Mouse (Mus musculus): Measurements from ENCODE around the gene Bub3. TPM values are rescaled to one million over a fixed set of nuclear protein-coding genes. Genes with fewer than 3 reads are reported as not detected.

The Bub3 gene
- 60.4 and 62.9 TPM in 2 replicates for polyA plus RNA-seq (2015; fragmentation: Nextera tagmentation; extraction: Ambion mirVana)

GRCm38 (mm10) chr7:131559986-131560696 lies at the start of gene Bub3:
Gene Bub3, plus strand, starts transcription at chr7:131560222.

GRCm38 (mm10) chr7:131542115-131542871 lies 17.7 kb upstream of the Bub3 start, which contains the start of gene Hmx3:
Gene Hmx3, plus strand, starts transcription at chr7:131542867.

GRCm38 (mm10) chr7:131548473-131548872 lies 11.5 kb upstream of the Bub3 start, which contains the start of gene Hmx2:
Gene Hmx2, plus strand, starts transcription at chr7:131548773.

Other genes starting within 250 kb of the Bub3 start
- gene Cuzd1, start 237.9 kb upstream of the Bub3 start, polyA plus RNA-seq (2015; fragmentation: Nextera tagmentation; extraction: Ambion mirVana) = 0.38 and 0.49 TPM in 2 replicates
- gene Fam24b, start 230.7 kb upstream of the Bub3 start, polyA plus RNA-seq (2015; fragmentation: Nextera tagmentation; extraction: Ambion mirVana) = not detected in 2 replicates
- not detected in 2 replicates for gene Fam24a, start 226.4 kb upstream of the Bub3 start, polyA plus RNA-seq (2015; fragmentation: Nextera tagmentation; extraction: Ambion mirVana)
- 15.9 and 17.4 TPM in 2 replicates for gene 2310057M21Rik, start 197.5 kb upstream of the Bub3 start, polyA plus RNA-seq (2015; fragmentation: Nextera tagmentation; extraction: Ambion mirVana)
- gene Pstk, start 189.1 kb upstream of the Bub3 start, polyA plus RNA-seq (2015; fragmentation: Nextera tagmentation; extraction: Ambion mirVana) = 71.6 and 75.7 TPM in 2 replicates
- gene Ikzf5, start 149.7 kb upstream of the Bub3 start, polyA plus RNA-seq (2015; fragmentation: Nextera tagmentation; extraction: Ambion mirVana) = 5.7 and 6.1 TPM in 2 replicates
- gene Acadsb, start 149.6 kb upstream of the Bub3 start, polyA plus RNA-seq (2015; fragmentation: Nextera tagmentation; extraction: Ambion mirVana) = 76.7 and 83.0 TPM in 2 replicates
- not detected in 2 replicates for gene Hmx3, start 17.4 kb upstream of the Bub3 start, polyA plus RNA-seq (2015; fragmentation: Nextera tagmentation; extraction: Ambion mirVana)
- not detected in 2 replicates for gene Hmx2, start 11.4 kb upstream of the Bub3 start, polyA plus RNA-seq (2015; fragmentation: Nextera tagmentation; extraction: Ambion mirVana)

All from skeletal muscle tissue, postnatal 0 days (tissue).